Mouse (Mus musculus) brain, embryonic 14.5 days (tissue): ENCODE results near the gene Htra3.

Experiments
- CTCF ChIP-seq: fragments of 200-500 bp; IDR thresholded peaks from 2 replicates; pipeline ENCODE4 v1.5.1; 2012; ENCODE audit warnings: inconsistent platforms, mild to moderate bottlenecking, moderate library complexity, borderline replicate concordance; ENCODE audit not compliant: insufficient read depth, insufficient read length; ENCODE audit errors: extremely low read depth
- POLR2A ChIP-seq: fragments of 200-500 bp; IDR thresholded peaks from 2 replicates; pipeline ENCODE4 v1.6.1; 2012; ENCODE audit warnings: mild to moderate bottlenecking, inconsistent platforms, borderline replicate concordance; ENCODE audit not compliant: poor library complexity, insufficient read depth, insufficient read length, severe bottlenecking; ENCODE audit errors: extremely low read depth

GRCm38 (mm10) chr5:35674081-35674555, 5.5 kb downstream of the Htra3 start:
- no peak for TF ChIP-seq CTCF
- TF ChIP-seq POLR2A = no peak
